Mouse (Mus musculus) MEL (cell line): Measurements from ENCODE around the gene Olfr266.
A peak's percentile ranks its signal among the peaks of the same experiment; 100 is the strongest.

Source experiments
- CHD1 ChIP-seq: IDR thresholded peaks from 2 replicates; pipeline ENCODE4 v1.6.1; 2012; ENCODE audit warnings: low read depth, mild to moderate bottlenecking, inconsistent platforms, low read length, improper control_type of control experiment
- CTCF ChIP-seq, 3 experiments: IDR thresholded peaks in 2 of 3; conservative IDR thresholded peaks in 1 of 3; 2 replicates each; pipeline ENCODE4 v1.5.1; 2011 to 2012; ENCODE audit warnings: low read length in 3 of 3, low read depth in 2 of 3, mild to moderate bottlenecking in 2 of 3, improper control_type of control experiment in 1 of 3, inconsistent platforms in 1 of 3, mixed read lengths in 1 of 3, moderate library complexity in 1 of 3; ENCODE audit not compliant: control insufficient read depth in 1 of 3, insufficient read depth in 1 of 3, poor library complexity in 1 of 3, severe bottlenecking in 1 of 3
- EP300 ChIP-seq, 2 experiments: IDR thresholded peaks; 2 replicates each; pipeline ENCODE4 v1.6.1; 2011; ENCODE audit warnings: improper control_type of control experiment in 2 of 2, low read length in 2 of 2, low read depth in 1 of 2, mild to moderate bottlenecking in 1 of 2
- GATA1 ChIP-seq: IDR thresholded peaks from 2 replicates; pipeline ENCODE4 v1.6.1; 2011; ENCODE audit warnings: low read depth, low read length, improper control_type of control experiment
- MEF2A ChIP-seq: IDR thresholded peaks from 2 replicates; pipeline ENCODE4 v1.6.1; 2014; ENCODE audit warnings: low read depth, mild to moderate bottlenecking, inconsistent platforms, low read length, improper control_type of control experiment; ENCODE audit not compliant: poor library complexity, insufficient replicate concordance, severe bottlenecking; ENCODE audit errors: extremely low read depth
- MYC ChIP-seq: IDR thresholded peaks from 2 replicates; pipeline ENCODE4 v1.6.1; 2011; ENCODE audit warnings: low read depth, mild to moderate bottlenecking, low read length, improper control_type of control experiment, moderate library complexity
- NELFE ChIP-seq: IDR thresholded peaks from 2 replicates; pipeline ENCODE4 v1.6.1; 2011; ENCODE audit warnings: low read depth, low read length, improper control_type of control experiment
- POLR2A ChIP-seq, 2 experiments: IDR thresholded peaks; 2 replicates each; pipeline ENCODE4 v1.6.1; 2011 to 2012; ENCODE audit warnings: low read length in 2 of 2, mild to moderate bottlenecking in 2 of 2, control low read depth in 1 of 2, improper control_type of control experiment in 1 of 2, low read depth in 1 of 2, moderate library complexity in 1 of 2; ENCODE audit not compliant: control insufficient read depth in 1 of 2, insufficient read depth in 1 of 2, poor library complexity in 1 of 2
- POLR2AphosphoS2 ChIP-seq: IDR thresholded peaks from 2 replicates; pipeline ENCODE4 v1.6.1; 2011; ENCODE audit warnings: low read length, improper control_type of control experiment
- TBP ChIP-seq: IDR thresholded peaks from 2 replicates; pipeline ENCODE4 v1.8.0; 2011; ENCODE audit warnings: low read depth, low read length, improper control_type of control experiment
- ZKSCAN1 ChIP-seq: IDR thresholded peaks from 2 replicates; pipeline ENCODE4 v1.6.1; 2012; ENCODE audit warnings: low read depth, mild to moderate bottlenecking, inconsistent platforms, low read length, improper control_type of control experiment, moderate library complexity
- ZMIZ1 ChIP-seq: IDR thresholded peaks from 2 replicates; pipeline ENCODE4 v1.6.1; 2012; ENCODE audit warnings: low read depth, mild to moderate bottlenecking, inconsistent platforms, low read length, improper control_type of control experiment, moderate library complexity
- ZNF384 ChIP-seq: IDR thresholded peaks from 2 replicates; pipeline ENCODE4 v1.6.1; 2012; ENCODE audit warnings: low read depth, mild to moderate bottlenecking, inconsistent platforms, low read length, improper control_type of control experiment

DNA sequence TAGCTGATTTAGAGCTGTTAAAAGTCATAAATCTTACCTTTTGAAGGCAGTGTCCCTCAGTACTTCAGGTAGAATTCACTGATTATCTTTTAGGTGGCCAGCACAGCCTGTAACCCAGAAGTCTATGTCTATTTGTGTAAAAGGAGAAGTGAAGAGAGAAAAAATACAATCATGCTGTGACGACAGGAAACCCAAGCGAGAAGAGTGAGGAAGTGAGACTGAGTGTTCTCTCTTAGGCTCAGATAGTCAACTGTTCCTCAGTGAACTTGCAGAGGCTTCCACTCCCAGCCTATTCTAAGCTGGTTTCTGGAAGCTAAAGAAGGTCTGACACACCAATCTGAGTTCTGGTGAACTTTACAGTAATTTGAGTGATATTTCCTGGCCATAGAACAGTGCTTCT lies 36.2 kb downstream of the Olfr266 start, which contains the start of gene Cd53:
- no peak for TF ChIP-seq POLR2A (IDR thresholded peaks at IDR 0.05; ENCODE audit: control insufficient read depth in 1 of 2, insufficient read depth in 1 of 2, low read depth in 1 of 2, low read length in 2 of 2, poor library complexity in 1 of 2)
- TF ChIP-seq ZKSCAN1, result no peak
- TF ChIP-seq CTCF (IDR thresholded peaks at IDR 0.05 in 2 of 3, conservative IDR thresholded peaks at IDR 0.05 in 1 of 3; ENCODE audit: control insufficient read depth in 1 of 3, insufficient read depth in 1 of 3, low read depth in 2 of 3, low read length in 3 of 3, poor library complexity in 1 of 3, severe bottlenecking in 1 of 3), result no peak
- no peak for TF ChIP-seq ZMIZ1
- peak; percentile 78 for TF ChIP-seq ZNF384
- TF ChIP-seq MYC, result no peak
- TF ChIP-seq POLR2AphosphoS2, result no peak
- peak; percentile 62 for TF ChIP-seq GATA1
- no peak for TF ChIP-seq CHD1
- no peak for TF ChIP-seq NELFE
- no peak for TF ChIP-seq MEF2A
- TF ChIP-seq EP300 (IDR thresholded peaks at IDR 0.05; ENCODE audit: low read depth in 1 of 2, low read length in 2 of 2), result peak; percentile 84 to 91
- 0 out of 2 replicates have a peak, but pooled peaks have one; percentile 25 for TF ChIP-seq TBP
